Mouse (Mus musculus) lung, postnatal 36 days (tissue): ENCODE data around the gene Mettl8.

Source experiments
- DNase-seq: peaks from one replicate; pipeline ENCODE4 v3.0.0; 2022; ENCODE audit warnings: mixed read lengths

Mettl8 gene

DNA sequence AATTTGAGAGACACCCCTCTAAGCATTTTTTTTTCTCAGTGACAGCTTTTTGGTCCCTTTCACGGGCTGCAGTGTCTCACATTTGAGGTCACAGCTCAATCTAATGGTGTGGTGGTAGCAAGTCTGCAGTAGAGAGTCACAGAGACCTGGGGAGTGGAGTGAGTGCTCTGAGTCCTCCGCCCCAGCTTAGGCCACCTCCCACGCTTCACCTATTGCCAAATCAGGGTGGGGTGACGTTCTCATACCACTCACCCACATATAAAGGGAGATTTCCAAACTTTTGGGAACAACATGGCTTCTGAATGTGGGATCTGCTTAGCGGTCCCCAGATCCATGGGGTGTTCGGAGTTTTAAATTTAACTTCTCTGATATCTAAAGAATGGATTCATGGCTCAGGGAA is 132.6 kb downstream of the Mettl8 start:
- peak; percentile 62 for DNase-seq

DNA sequence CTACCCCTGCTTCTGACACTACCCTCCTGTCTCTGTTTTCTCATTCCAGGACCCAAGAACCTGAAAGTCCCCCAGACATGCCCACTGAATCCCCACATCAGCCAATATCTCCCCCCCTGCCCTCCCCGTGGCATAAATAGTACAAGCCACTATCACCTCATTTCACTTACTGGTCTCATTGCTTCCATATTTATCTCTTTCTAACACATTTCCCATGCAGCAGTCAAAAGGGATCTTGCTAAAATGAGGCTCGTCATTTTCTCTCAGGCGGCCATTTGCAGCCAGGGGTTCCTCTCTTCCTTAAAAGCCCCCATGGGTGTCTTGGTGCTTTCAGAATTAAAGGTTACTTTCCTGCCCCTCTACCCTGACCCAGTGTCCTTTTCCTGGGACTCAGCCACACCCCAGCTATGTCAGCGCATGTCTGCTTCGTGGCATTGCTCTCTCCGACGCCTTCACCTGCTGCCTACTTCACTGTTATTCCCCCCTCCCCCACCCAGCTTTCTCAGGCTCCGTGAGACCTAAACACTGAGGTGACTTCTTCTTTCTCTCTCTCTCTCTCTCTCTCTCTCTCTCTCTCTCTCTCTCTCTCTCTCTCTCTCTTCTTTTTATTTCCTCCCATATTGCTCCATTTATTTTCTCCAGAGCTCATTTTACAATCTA is 134.3 kb downstream of the Mettl8 start:
- no peak for DNase-seq

DNA sequence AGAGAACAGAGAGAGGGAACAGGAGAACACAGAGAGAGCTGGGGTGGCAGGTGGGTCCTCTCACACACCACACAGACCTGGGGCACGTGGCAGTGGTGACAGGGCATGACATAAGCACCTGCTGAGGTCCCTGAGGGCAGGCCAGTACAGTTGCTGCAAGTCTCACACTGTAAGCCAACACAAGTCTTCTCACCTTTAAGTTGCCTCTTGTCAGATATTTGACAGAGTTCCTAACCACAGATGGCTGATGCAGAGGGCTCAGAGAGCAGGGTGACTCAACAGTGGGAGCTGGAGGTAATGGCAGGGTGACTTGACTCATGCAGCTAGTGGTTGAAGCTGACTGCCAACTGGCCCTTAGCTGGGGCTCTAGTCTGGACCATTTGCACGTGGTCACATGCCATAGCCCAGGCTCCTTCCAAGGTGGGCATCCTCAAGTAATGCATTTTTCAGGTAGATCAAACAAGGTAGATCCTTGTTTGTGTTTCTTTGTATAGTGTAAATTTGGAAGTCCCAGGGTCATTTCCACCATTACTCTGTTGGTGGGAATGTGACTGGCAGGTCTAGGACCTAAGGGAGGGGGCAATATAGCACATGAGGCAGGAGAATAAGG is 135.4 kb downstream of the Mettl8 start:
- no peak for DNase-seq

DNA sequence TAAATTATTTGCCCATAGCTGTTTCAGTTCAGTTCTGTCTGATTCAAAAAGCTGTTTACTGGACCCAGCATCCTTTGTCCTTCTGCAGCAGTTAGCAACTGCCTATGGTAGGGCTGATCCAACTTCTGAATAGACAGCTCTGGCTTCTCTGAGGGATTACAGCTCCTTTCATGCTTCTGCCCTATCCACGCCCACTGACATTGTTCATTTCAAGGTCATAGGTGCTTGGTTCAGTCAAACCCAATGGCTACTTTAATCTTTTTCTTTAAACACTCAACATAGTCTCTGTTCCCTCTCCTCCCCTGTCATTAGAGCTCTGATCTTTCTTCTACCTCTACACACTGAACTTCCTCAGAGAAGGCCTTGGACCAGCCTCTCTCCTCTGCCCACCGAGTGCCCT is 136.9 kb downstream of the Mettl8 start:
- no peak for DNase-seq
